Mouse (Mus musculus) CH12.LX (cell line): ENCODE measurements around the gene Lrguk.

Experiments
- CTCF ChIP-seq, 2 experiments: IDR thresholded peaks in 1 of 2; conservative IDR thresholded peaks in 1 of 2; 2 replicates each; pipeline ENCODE4 v1.5.1; 2011 to 2012; ENCODE audit warnings: low read depth in 2 of 2, low read length in 2 of 2, improper control_type of control experiment in 1 of 2, inconsistent platforms in 1 of 2, mild to moderate bottlenecking in 1 of 2, moderate library complexity in 1 of 2
- EP300 ChIP-seq: IDR thresholded peaks from 2 replicates; pipeline ENCODE4 v1.6.1; 2011; ENCODE audit warnings: low read length, improper control_type of control experiment
- IRF4 ChIP-seq: IDR thresholded peaks from 2 replicates; pipeline ENCODE4 v1.6.1; 2014; ENCODE audit warnings: low read depth, mild to moderate bottlenecking, inconsistent platforms, low read length, improper control_type of control experiment
- JUND ChIP-seq: conservative IDR thresholded peaks from 2 replicates; pipeline ENCODE4 v1.6.1; 2011; ENCODE audit warnings: low read depth, low read length, improper control_type of control experiment
- MYC ChIP-seq: IDR thresholded peaks from 2 replicates; pipeline ENCODE4 v1.6.1; 2011; ENCODE audit warnings: low read depth, mild to moderate bottlenecking, improper control_type of control experiment, low read length
- POLR2A ChIP-seq: IDR thresholded peaks from 2 replicates; pipeline ENCODE4 v1.6.1; 2011; ENCODE audit warnings: low read depth, mild to moderate bottlenecking, improper control_type of control experiment, low read length
- TCF12 ChIP-seq: IDR thresholded peaks from 2 replicates; pipeline ENCODE4 v1.6.1; 2014; ENCODE audit warnings: low read depth, mild to moderate bottlenecking, inconsistent platforms, low read length, improper control_type of control experiment
- USF1 ChIP-seq: IDR thresholded peaks from 2 replicates; pipeline ENCODE4 v1.6.1; 2014; ENCODE audit warnings: low read depth, mild to moderate bottlenecking, inconsistent platforms, low read length, improper control_type of control experiment
- ZC3H11A ChIP-seq: IDR thresholded peaks from 2 replicates; pipeline ENCODE4 v1.6.1; 2012; ENCODE audit warnings: low read depth, mild to moderate bottlenecking, inconsistent platforms, low read length, improper control_type of control experiment

DNA sequence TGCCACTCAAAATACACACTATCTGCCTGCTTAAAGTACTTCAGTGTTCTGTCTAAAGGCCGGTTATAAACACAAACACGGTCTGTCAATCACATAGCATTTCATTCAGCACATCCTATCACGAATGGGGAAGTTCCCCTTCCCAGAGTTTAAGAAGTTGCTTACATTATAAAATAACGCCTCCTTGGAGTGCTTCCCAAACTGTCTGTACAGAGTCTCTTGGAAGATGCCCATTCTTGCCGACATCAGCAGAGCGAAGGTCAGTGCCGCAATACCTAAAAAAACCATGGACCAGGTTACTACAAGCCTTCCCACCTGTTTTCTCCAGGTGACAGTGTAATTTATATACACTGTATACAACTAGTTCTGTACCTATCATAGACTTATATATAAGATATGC is 132.3 kb downstream of the Lrguk start:
- TF ChIP-seq IRF4, result no peak
- no peak for TF ChIP-seq TCF12
- TF ChIP-seq MYC, result no peak
- no peak for TF ChIP-seq CTCF (conservative IDR thresholded peaks at IDR 0.05 in 1 of 2, IDR thresholded peaks at IDR 0.05 in 1 of 2; ENCODE audit: low read depth in 2 of 2, low read length in 2 of 2)
- no peak for TF ChIP-seq USF1
- TF ChIP-seq POLR2A, result no peak
- TF ChIP-seq JUND, result no peak
- no peak for TF ChIP-seq ZC3H11A
- TF ChIP-seq EP300, result no peak
